Mouse (Mus musculus) embryonic facial prominence, embryonic 11.5 days (tissue): ENCODE results near the gene Smim15. TPM values are rescaled to one million over a fixed set of nuclear protein-coding genes. Genes with fewer than 3 reads are reported as not detected.

ENCODE experiments used
- ATAC-seq: fragments of 200-750 bp; cut with Nextera tagmentation; replicated peaks from 2 replicates; pipeline ENCODE4 v1.8.0; 2017; ENCODE audit warnings: low read depth; ENCODE audit not compliant: insufficient number of reproducible peaks, low FRiP score, low TSS enrichment
- DNase-seq: peaks from one replicate; pipeline ENCODE4 v3.0.0-alpha.2; 2015; ENCODE audit warnings: low spot score
- H3K27ac ChIP-seq: fragments of 300-500 bp; sonication (generic); replicated peaks from 2 replicates; pipeline ENCODE4 v1.5.1; 2014; ENCODE audit warnings: mild to moderate bottlenecking, low read depth, low read length, control low read depth
- H3K27me3 ChIP-seq: fragments of 300-500 bp; sonication (generic); 2 replicates; pipeline ENCODE4 v1.6.1; 2014; ENCODE audit warnings: mild to moderate bottlenecking, low read length, moderate library complexity, mixed read lengths; ENCODE audit not compliant: control insufficient read depth, insufficient read depth
- H3K36me3 ChIP-seq: fragments of 300-500 bp; sonication (generic); replicated peaks from 2 replicates; pipeline ENCODE4 v1.6.1; 2014; ENCODE audit warnings: low read depth, mild to moderate bottlenecking, low read length, moderate library complexity, mixed read lengths; ENCODE audit not compliant: control insufficient read depth, insufficient read depth
- H3K4me1 ChIP-seq: fragments of 300-500 bp; sonication (generic); 2 replicates; pipeline ENCODE4 v1.6.1; 2014; ENCODE audit warnings: low read length, mixed read lengths; ENCODE audit not compliant: control insufficient read depth, insufficient read depth
- H3K4me2 ChIP-seq: fragments of 300-500 bp; sonication (generic); 2 replicates; pipeline ENCODE4 v1.6.1; 2014; ENCODE audit warnings: low read depth, mild to moderate bottlenecking, control low read depth, low read length, moderate library complexity
- H3K4me3 ChIP-seq: fragments of 300-500 bp; sonication (generic); 2 replicates; pipeline ENCODE4 v1.5.1; 2014; ENCODE audit warnings: low read depth, low read length, control low read depth
- H3K9ac ChIP-seq: fragments of 300-500 bp; sonication (generic); replicated peaks from 2 replicates; pipeline ENCODE4 v1.6.1; 2014; ENCODE audit warnings: mild to moderate bottlenecking, control low read depth, low read length
- H3K9me3 ChIP-seq: fragments of 300-500 bp; sonication (generic); replicated peaks from 2 replicates; pipeline ENCODE4 v1.6.1; 2016; ENCODE audit warnings: mild to moderate bottlenecking, low read length, inconsistent platforms, mixed read lengths; ENCODE audit not compliant: control insufficient read depth
- whole genome bisulfite sequencing: fragments of 180-500 bp; shearing (Covaris S2); extraction: QIAGEN DNeasy Blood & Tissue Kit; methylation state at CpG from one replicate; pipeline ENCODE4 v1.1.7; 2014; 5-methylcytosine and 5-hydroxymethylcytosine counted together
- polyA plus RNA-seq: library from polyadenylated mRNA; unstranded; fragments of >200 nt; fragmentation: Nextera tagmentation; extraction: Ambion mirVana; gene quantifications from 2 replicates; pipeline ENCODE4 v1.2.1, GENCODE M21; 2014

Gene Smim15
- polyA plus RNA-seq, 1 experiment from 2014 or later = 71.4 TPM

DNA sequence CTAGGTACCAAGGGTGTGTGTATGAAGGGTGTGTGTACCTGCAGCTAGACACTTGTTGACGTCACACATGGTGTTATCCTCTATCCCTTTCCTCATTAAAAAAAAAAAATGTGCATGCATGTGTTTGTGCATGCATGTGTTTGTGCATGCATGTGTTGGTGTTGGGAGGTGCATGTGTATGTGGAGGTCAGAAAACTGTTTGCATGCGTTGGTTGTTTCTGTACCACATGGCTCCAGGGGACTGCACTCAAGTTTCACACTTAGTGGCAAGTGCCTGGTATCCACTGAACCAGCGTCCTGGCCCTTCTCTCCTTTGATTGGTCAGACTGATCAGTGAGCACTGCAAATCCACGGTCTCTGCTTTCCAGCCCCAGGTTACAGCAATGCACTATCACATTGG is 42.5 kb downstream of the Smim15 start:
- Histone ChIP-seq H3K4me1 (no peaks in the 10 kb centered on the region), H3K36me3 (no peaks in the 10 kb centered on the region), H3K4me3 (no peak overlapping the region), H3K27me3 (no peaks in the 10 kb centered on the region), H3K4me2 (no peak overlapping the region), H3K9ac (no peak overlapping the region), H3K9me3 (no peaks in the 10 kb centered on the region), H3K27ac (no peak overlapping the region)
- ATAC-seq = no peak
- 69% methylated on average over 4 of the region's 4 CpGs for WGBS
- DNase-seq = no peak

GRCm38 (mm10) chr13:108092290-108092689 is 48.0 kb downstream of the Smim15 start:
- Histone ChIP-seq H3K9ac (no peak overlapping the region), H3K27ac (no peak overlapping the region), H3K4me1 (no peaks in the 10 kb centered on the region), H3K9me3 (no peaks in the 10 kb centered on the region), H3K4me2 (no peak overlapping the region), H3K27me3 (no peaks in the 10 kb centered on the region), H3K4me3 (no peak overlapping the region), H3K36me3 (no peaks in the 10 kb centered on the region)
- no peak for ATAC-seq
- DNase-seq = no peak
- WGBS = 90% methylated on average over 7 of the region's 7 CpGs

GRCm38 (mm10) chr13:108094681-108095080 is 50.4 kb downstream of the Smim15 start:
- no peak overlapping the region for H3K4me2 ChIP-seq
- WGBS = 87% methylated on average over 5 of the region's 5 CpGs
- no peaks in the 10 kb centered on the region for H3K36me3 ChIP-seq
- H3K4me3 ChIP-seq = no peak overlapping the region
- H3K27me3 ChIP-seq = no peaks in the 10 kb centered on the region
- no peak overlapping the region for H3K9ac ChIP-seq
- H3K27ac ChIP-seq = no peak overlapping the region
- no peaks in the 10 kb centered on the region for H3K4me1 ChIP-seq
- H3K9me3 ChIP-seq = no peaks in the 10 kb centered on the region
- no peak for DNase-seq
- ATAC-seq = no peak

DNA sequence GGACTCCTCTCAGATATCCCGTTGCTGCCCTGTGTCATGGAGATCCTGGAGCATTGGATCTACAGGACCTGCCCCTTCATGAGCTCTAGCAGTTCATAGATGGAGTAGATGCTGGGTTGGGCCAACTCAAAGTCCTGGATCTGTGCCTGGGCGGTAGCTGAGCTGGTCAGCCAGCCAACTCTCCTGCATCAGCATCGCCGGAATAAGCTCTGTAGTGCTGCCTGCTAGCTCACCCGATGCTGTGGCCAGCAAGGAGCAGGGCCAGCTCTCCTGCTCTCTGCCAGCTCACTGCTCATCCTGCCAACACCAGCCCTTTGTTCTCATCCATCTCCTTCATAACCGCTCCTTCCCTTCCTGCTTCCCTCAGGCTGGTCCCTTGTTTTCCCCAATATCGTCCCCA is 51.4 kb downstream of the Smim15 start:
- no peaks in the 10 kb centered on the region for H3K27me3 ChIP-seq
- H3K4me1 ChIP-seq = no peaks in the 10 kb centered on the region
- DNase-seq (no peak), ATAC-seq (no peak)
- no peak overlapping the region for H3K4me2 ChIP-seq
- H3K9ac ChIP-seq = no peak overlapping the region
- 78% methylated on average over 7 of the region's 7 CpGs for WGBS
- H3K27ac ChIP-seq = no peak overlapping the region
- no peak overlapping the region for H3K4me3 ChIP-seq
- H3K9me3 ChIP-seq = no peaks in the 10 kb centered on the region
- H3K36me3 ChIP-seq = no peaks in the 10 kb centered on the region

- Histone ChIP-seq H3K4me3 (no peak overlapping the region), H3K36me3 (no peaks in the 10 kb centered on the region), H3K27ac (no peak overlapping the region), H3K27me3 (no peaks in the 10 kb centered on the region), H3K4me1 (no peaks in the 10 kb centered on the region), H3K9ac (no peak overlapping the region), H3K9me3 (no peaks in the 10 kb centered on the region), H3K4me2 (no peak overlapping the region)
- DNase-seq = no peak
- no peak for ATAC-seq
- WGBS = 81% methylated on average over 7 of the region's 7 CpGs
Observed at GRCm38 (mm10) chr13:108096446-108096845, 52.2 kb downstream of the Smim15 start.

Other genes with a start within 250 kb of the Smim15 start
- gene Ndufaf2, start 114.2 kb downstream of the Smim15 start, polyA plus RNA-seq = 99.9 and 112 TPM in 2 replicates
- gene Ercc8, start 114.3 kb downstream of the Smim15 start, polyA plus RNA-seq = 24.2 and 25.7 TPM in 2 replicates
- gene Elovl7, start 170.0 kb downstream of the Smim15 start, polyA plus RNA-seq = 1.8 and 1.9 TPM in 2 replicates